Mouse (Mus musculus): ENCODE measurements at regions not wholly inside any gene's neighbourhood (a gene's known extent, or its start where the extent isn't known, plus 50 kb on each side); places are given as distances from the start of the nearest gene placed in this dataset.
"Not testable (repeated sequence)": the region's sequence is repeated elsewhere in the genome, so short reads cannot be mapped to it uniquely, and the experiment has no call there.

GRCm38 (mm10) chr12:3127336-3127735, 182.4 kb downstream of the Rab10 start:
- H3K4me3 ChIP-seq (ENCODE audit: low read depth, low read length); H3K27ac ChIP-seq (ENCODE audit: low read depth, low read length); H3K4me2 ChIP-seq; H3K27me3 ChIP-seq (ENCODE audit: control insufficient read depth, insufficient read depth, low read length); H3K9me3 ChIP-seq (ENCODE audit: control insufficient read depth, low read length); H3K36me3 ChIP-seq (ENCODE audit: control insufficient read depth, insufficient read depth, low read length); ATAC-seq (ENCODE audit: low FRiP score); DNase-seq (ENCODE audit: low spot score, missing footprints); H3K4me1 ChIP-seq (ENCODE audit: control insufficient read depth, insufficient read depth, low read length); H3K9ac ChIP-seq (ENCODE audit: low read length): not testable (repeated sequence)
- WGBS, result 65% methylated on average over 1 of the region's 1 CpGs

GRCm38 (mm10) chr12:3124036-3124435, 185.7 kb downstream of the Rab10 start:
- ATAC-seq (ENCODE audit: low FRiP score), result no peak
- WGBS, result 64% methylated on average over 1 of the region's 1 CpGs
- no peak for DNase-seq (ENCODE audit: low spot score, missing footprints)

GRCm38 (mm10) chr12:3110589-3110988, 199.2 kb downstream of the Rab10 start:
- not testable (repeated sequence) for H3K9ac ChIP-seq (ENCODE audit: low read length); H3K36me3 ChIP-seq (ENCODE audit: control insufficient read depth, insufficient read depth, low read length); H3K27me3 ChIP-seq (ENCODE audit: control insufficient read depth, insufficient read depth, low read length); DNase-seq (ENCODE audit: low spot score, missing footprints); H3K27ac ChIP-seq (ENCODE audit: low read depth, low read length); H3K9me3 ChIP-seq (ENCODE audit: control insufficient read depth, low read length); ATAC-seq (ENCODE audit: low FRiP score); H3K4me3 ChIP-seq (ENCODE audit: low read depth, low read length); H3K4me1 ChIP-seq (ENCODE audit: control insufficient read depth, insufficient read depth, low read length); H3K4me2 ChIP-seq
- WGBS, result 68% methylated on average over 11 of the region's 11 CpGs

More at GRCm38 (mm10) chr12:3124036-3124435, 185.7 kb downstream of the Rab10 start:
- Histone ChIP-seq H3K4me1 (ENCODE audit: control insufficient read depth, insufficient read depth, low read length) (no peaks in the 10 kb centered on the region), H3K4me2 (no peak overlapping the region), H3K27me3 (ENCODE audit: control insufficient read depth, insufficient read depth, low read length) (no peaks in the 10 kb centered on the region), H3K9ac (ENCODE audit: low read length) (no peak overlapping the region), H3K36me3 (ENCODE audit: control insufficient read depth, insufficient read depth, low read length) (no peaks in the 10 kb centered on the region), H3K9me3 (ENCODE audit: control insufficient read depth, low read length) (no peaks in the 10 kb centered on the region), H3K27ac (ENCODE audit: low read depth, low read length) (no peak overlapping the region), H3K4me3 (ENCODE audit: low read depth, low read length) (no peak overlapping the region)

- H3K27me3 ChIP-seq (ENCODE audit: control insufficient read depth, insufficient read depth, low read length); H3K36me3 ChIP-seq (ENCODE audit: control insufficient read depth, insufficient read depth, low read length); H3K27ac ChIP-seq (ENCODE audit: low read depth, low read length); H3K9ac ChIP-seq (ENCODE audit: low read length); H3K9me3 ChIP-seq (ENCODE audit: control insufficient read depth, low read length); DNase-seq (ENCODE audit: low spot score, missing footprints); H3K4me1 ChIP-seq (ENCODE audit: control insufficient read depth, insufficient read depth, low read length); H3K4me2 ChIP-seq; ATAC-seq (ENCODE audit: low FRiP score); H3K4me3 ChIP-seq (ENCODE audit: low read depth, low read length): not testable (repeated sequence)
- 81% methylated on average over 5 of the region's 5 CpGs for WGBS
Observed at GRCm38 (mm10) chr12:3109671-3110070, 200.1 kb downstream of the Rab10 start.

GRCm38 (mm10) chr12:3101963-3102362, 207.8 kb downstream of the Rab10 start:
- not testable (repeated sequence) for H3K9ac ChIP-seq (ENCODE audit: low read length)
- WGBS, result 56% methylated on average over 5 of the region's 5 CpGs

GRCm38 (mm10) chr12:3098175-3098574, 211.6 kb downstream of the Rab10 start:
- not testable (repeated sequence) for H3K9ac ChIP-seq (ENCODE audit: low read length); H3K27me3 ChIP-seq (ENCODE audit: control insufficient read depth, insufficient read depth, low read length); H3K36me3 ChIP-seq (ENCODE audit: control insufficient read depth, insufficient read depth, low read length); H3K4me2 ChIP-seq; H3K27ac ChIP-seq (ENCODE audit: low read depth, low read length); H3K4me1 ChIP-seq (ENCODE audit: control insufficient read depth, insufficient read depth, low read length); H3K4me3 ChIP-seq (ENCODE audit: low read depth, low read length); DNase-seq (ENCODE audit: low spot score, missing footprints); H3K9me3 ChIP-seq (ENCODE audit: control insufficient read depth, low read length)
- 26% methylated on average over 2 of the region's 2 CpGs for whole genome bisulfite sequencing
- peak; percentile 44; the same call in 1 of the 2 replicates for ATAC-seq (ENCODE audit: low FRiP score)

More at GRCm38 (mm10) chr12:3101963-3102362, 207.8 kb downstream of the Rab10 start:
- not testable (repeated sequence) for H3K4me1 ChIP-seq (ENCODE audit: control insufficient read depth, insufficient read depth, low read length); H3K36me3 ChIP-seq (ENCODE audit: control insufficient read depth, insufficient read depth, low read length); ATAC-seq (ENCODE audit: low FRiP score); H3K27me3 ChIP-seq (ENCODE audit: control insufficient read depth, insufficient read depth, low read length); DNase-seq (ENCODE audit: low spot score, missing footprints); H3K27ac ChIP-seq (ENCODE audit: low read depth, low read length); H3K4me3 ChIP-seq (ENCODE audit: low read depth, low read length); H3K9me3 ChIP-seq (ENCODE audit: control insufficient read depth, low read length); H3K4me2 ChIP-seq

GRCm38 (mm10) chr12:3094509-3094908, 215.3 kb downstream of the Rab10 start:
- 95% methylated on average over 5 of the region's 5 CpGs for WGBS
- H3K4me2 ChIP-seq, result no peak overlapping the region
- ATAC-seq (ENCODE audit: low FRiP score) (no peak), DNase-seq (ENCODE audit: low spot score, missing footprints) (no peak)
- H3K27ac ChIP-seq (ENCODE audit: low read depth, low read length), result no peak overlapping the region
- H3K4me3 ChIP-seq (ENCODE audit: low read depth, low read length), result no peak overlapping the region
- no peaks in the 10 kb centered on the region for H3K9me3 ChIP-seq (ENCODE audit: control insufficient read depth, low read length)
- H3K9ac ChIP-seq (ENCODE audit: low read length), result no peak overlapping the region
- H3K36me3 ChIP-seq (ENCODE audit: control insufficient read depth, insufficient read depth, low read length), result no peaks in the 10 kb centered on the region
- H3K27me3 ChIP-seq (ENCODE audit: control insufficient read depth, insufficient read depth, low read length), result no peaks in the 10 kb centered on the region
- H3K4me1 ChIP-seq (ENCODE audit: control insufficient read depth, insufficient read depth, low read length), result no peaks in the 10 kb centered on the region

- not testable (repeated sequence) for ATAC-seq (ENCODE audit: low FRiP score); H3K9ac ChIP-seq (ENCODE audit: low read length); H3K27me3 ChIP-seq (ENCODE audit: control insufficient read depth, insufficient read depth, low read length); H3K36me3 ChIP-seq (ENCODE audit: control insufficient read depth, insufficient read depth, low read length); H3K4me2 ChIP-seq; DNase-seq (ENCODE audit: low spot score, missing footprints); H3K4me3 ChIP-seq (ENCODE audit: low read depth, low read length); H3K27ac ChIP-seq (ENCODE audit: low read depth, low read length); H3K9me3 ChIP-seq (ENCODE audit: control insufficient read depth, low read length); H3K4me1 ChIP-seq (ENCODE audit: control insufficient read depth, insufficient read depth, low read length)
- 79% methylated on average over 2 of the region's 3 CpGs for WGBS
Observed at GRCm38 (mm10) chr12:3092974-3093373, 216.8 kb downstream of the Rab10 start.

- H3K9ac ChIP-seq (ENCODE audit: low read length); DNase-seq (ENCODE audit: low spot score, missing footprints); H3K9me3 ChIP-seq (ENCODE audit: control insufficient read depth, low read length); H3K4me3 ChIP-seq (ENCODE audit: low read depth, low read length); H3K27ac ChIP-seq (ENCODE audit: low read depth, low read length); ATAC-seq (ENCODE audit: low FRiP score); H3K27me3 ChIP-seq (ENCODE audit: control insufficient read depth, insufficient read depth, low read length); H3K36me3 ChIP-seq (ENCODE audit: control insufficient read depth, insufficient read depth, low read length); H3K4me2 ChIP-seq; H3K4me1 ChIP-seq (ENCODE audit: control insufficient read depth, insufficient read depth, low read length): not testable (repeated sequence)
- WGBS, result 70% methylated on average over 5 of the region's 5 CpGs
Observed at GRCm38 (mm10) chr12:3049546-3049945, 260.2 kb downstream of the Rab10 start.

- H3K36me3 ChIP-seq (ENCODE audit: control insufficient read depth, insufficient read depth, low read length); H3K4me1 ChIP-seq (ENCODE audit: control insufficient read depth, insufficient read depth, low read length); H3K9ac ChIP-seq (ENCODE audit: low read length); H3K27me3 ChIP-seq (ENCODE audit: control insufficient read depth, insufficient read depth, low read length); H3K4me2 ChIP-seq; H3K4me3 ChIP-seq (ENCODE audit: low read depth, low read length); H3K27ac ChIP-seq (ENCODE audit: low read depth, low read length); ATAC-seq (ENCODE audit: low FRiP score): not testable (repeated sequence)
- 84% methylated on average over 16 of the region's 16 CpGs for WGBS
- peaks cover 14% of the 10 kb centered on the region for H3K9me3 ChIP-seq (ENCODE audit: control insufficient read depth, low read length)
- DNase-seq (ENCODE audit: low spot score, missing footprints), result peak; percentile 78
Observed at GRCm38 (mm10) chr12:3018446-3018845, 291.3 kb downstream of the Rab10 start.

Data from midbrain, embryonic 11.5 days (tissue).